Mouse (Mus musculus): ENCODE measurements at regions not wholly inside any gene's neighbourhood (a gene's known extent, or its start where the extent isn't known, plus 50 kb on each side); places are given as distances from the start of the nearest gene placed in this dataset.
A peak's percentile ranks its signal among the peaks of the same experiment; 100 is the strongest.

DNA sequence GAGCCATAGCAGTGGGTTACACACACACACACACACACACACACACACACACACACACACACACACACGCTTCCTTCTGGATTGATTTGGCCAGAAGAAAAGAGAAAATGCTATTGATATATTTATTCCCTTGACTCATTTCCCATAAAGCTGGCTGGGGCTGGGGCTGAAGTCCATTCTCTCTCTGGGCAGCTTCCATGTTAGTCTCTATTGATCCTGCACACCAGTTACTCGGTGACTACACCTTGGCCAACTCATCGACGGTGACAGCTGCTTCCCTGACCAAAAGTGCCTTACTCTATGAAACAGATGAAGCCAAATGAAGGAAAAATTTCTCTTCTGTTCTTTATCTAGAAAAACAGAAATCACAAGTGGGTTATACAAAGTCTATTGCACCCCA is 82.1 kb downstream of the Snx18 start:
- 89% methylated on average over 3 of the region's 4 CpGs for WGBS
- peaks cover 15% of the 10 kb centered on the region for H3K4me1 ChIP-seq
- H3K27ac ChIP-seq (replicated peaks), result no peak overlapping the region
- H3K9ac ChIP-seq, result no peak overlapping the region
- H3K27me3 ChIP-seq (replicated peaks), result no peaks in the 10 kb centered on the region
- ATAC-seq (ENCODE audit: extremely low read depth, insufficient number of reproducible peaks, low FRiP score, low TSS enrichment), result no peak
- no peaks in the 10 kb centered on the region for H3K9me3 ChIP-seq
- no peak overlapping the region for H3K4me3 ChIP-seq
- no peak overlapping the region for H3K4me2 ChIP-seq
- no peaks in the 10 kb centered on the region for H3K36me3 ChIP-seq

DNA sequence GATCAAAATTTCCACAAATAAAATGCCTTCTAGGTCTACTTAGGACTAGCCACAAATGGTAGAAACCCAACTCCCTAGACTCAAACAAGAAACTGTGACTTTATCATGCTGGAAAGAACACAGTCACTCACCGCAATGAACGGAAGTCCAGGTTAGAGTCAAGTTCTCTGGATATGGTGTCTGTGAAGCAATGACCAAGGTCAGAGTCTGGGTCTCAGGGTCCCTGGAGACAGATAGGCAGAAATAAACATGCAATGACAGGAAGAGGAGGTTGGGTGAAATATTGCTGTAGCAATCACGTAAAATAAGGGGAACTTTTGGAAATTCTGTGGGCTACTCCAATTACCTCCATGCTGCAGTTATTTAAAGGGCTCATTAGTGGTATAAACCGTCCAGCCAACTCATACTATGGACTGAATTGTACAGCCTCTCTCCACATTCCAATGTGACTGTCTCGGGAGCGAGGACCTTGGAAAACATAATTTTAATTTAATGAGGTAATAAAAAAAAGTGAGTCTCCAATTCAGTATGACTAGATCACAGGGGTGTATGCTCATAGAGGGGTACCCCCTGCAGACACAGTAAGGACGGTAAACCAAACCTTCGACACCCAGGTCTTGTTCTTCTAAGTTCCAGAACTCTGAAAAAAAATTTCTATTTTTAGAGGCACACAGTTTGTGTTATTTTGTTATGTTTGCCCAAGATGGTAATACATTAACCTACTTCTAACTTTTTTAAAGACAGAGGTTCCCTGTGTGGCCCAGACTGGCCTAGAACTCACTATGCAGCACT is 83.5 kb downstream of the Snx18 start:
- peaks cover 15% of the 10 kb centered on the region for H3K4me1 ChIP-seq
- H3K9ac ChIP-seq, result no peak overlapping the region
- no peak overlapping the region for H3K4me3 ChIP-seq
- H3K4me2 ChIP-seq, result no peak overlapping the region
- H3K27ac ChIP-seq (replicated peaks), result no peak overlapping the region
- WGBS, result 88% methylated on average over 8 of the region's 8 CpGs
- no peaks in the 10 kb centered on the region for H3K27me3 ChIP-seq (replicated peaks)
- no peaks in the 10 kb centered on the region for H3K9me3 ChIP-seq
- H3K36me3 ChIP-seq, result no peaks in the 10 kb centered on the region
- no peak for ATAC-seq (ENCODE audit: extremely low read depth, insufficient number of reproducible peaks, low FRiP score, low TSS enrichment)

DNA sequence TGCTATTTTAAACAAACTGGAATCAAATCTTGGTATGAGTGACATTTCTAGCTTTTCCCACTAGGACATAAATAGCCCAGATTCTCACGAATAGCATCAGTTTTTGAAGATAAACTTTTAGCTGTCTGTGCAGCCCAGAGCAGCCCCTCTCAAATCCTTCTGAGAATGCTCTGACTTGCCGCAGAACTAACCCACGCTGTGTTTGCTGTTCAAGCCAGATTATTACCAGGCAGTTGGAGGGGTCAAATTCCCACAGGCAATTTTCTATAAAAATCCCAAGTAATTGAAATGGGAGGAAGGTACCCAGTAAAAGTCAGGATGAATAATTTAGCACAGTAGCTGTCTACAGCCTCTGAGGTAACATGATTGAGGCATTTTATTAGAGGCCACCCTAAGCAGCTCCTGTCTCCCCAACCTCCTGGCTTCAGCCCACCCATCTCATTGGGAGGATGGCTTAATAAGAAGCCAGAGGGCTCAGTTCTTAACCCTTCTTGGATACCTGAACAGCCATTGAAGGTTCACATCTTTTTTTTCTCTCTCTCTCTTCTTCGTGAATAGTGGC is 84.4 kb downstream of the Snx18 start:
- ATAC-seq (ENCODE audit: extremely low read depth, insufficient number of reproducible peaks, low FRiP score, low TSS enrichment), result no peak
- Histone ChIP-seq H3K4me3 (no peak overlapping the region), H3K4me2 (no peak overlapping the region), H3K9ac (no peak overlapping the region), H3K4me1 (peaks cover 15% of the 10 kb centered on the region), H3K27ac (replicated peaks) (no peak overlapping the region), H3K9me3 (no peaks in the 10 kb centered on the region), H3K36me3 (no peaks in the 10 kb centered on the region), H3K27me3 (replicated peaks) (no peaks in the 10 kb centered on the region)
- WGBS, result 58% methylated on average over 4 of the region's 4 CpGs

DNA sequence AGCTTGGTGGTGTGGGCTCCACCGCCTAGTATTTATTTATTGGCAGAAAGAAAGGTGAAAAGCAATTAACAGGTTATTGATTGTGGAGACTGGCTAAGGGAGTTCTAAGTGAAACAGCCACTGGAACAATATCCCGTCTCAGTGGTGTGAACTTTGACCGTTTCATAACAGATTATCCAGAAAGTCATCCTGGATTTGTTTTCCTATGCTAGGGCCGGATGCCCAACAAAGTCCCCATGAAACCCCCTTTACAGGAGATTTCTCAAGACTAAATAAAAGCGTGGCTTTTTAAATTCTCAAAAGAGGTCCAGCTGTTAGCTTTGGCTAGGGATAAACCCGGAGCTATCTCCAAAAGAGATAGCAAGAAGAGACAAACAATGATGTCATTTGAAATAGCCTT is 91.4 kb downstream of the Snx18 start:
- H3K9me3 ChIP-seq, result no peaks in the 10 kb centered on the region
- no peaks in the 10 kb centered on the region for H3K36me3 ChIP-seq
- 0 out of 2 replicates have a peak overlapping the region, but pooled peaks have one; percentile 24 for H3K27ac ChIP-seq (replicated peaks)
- no peak overlapping the region for H3K9ac ChIP-seq
- no peak for ATAC-seq (ENCODE audit: extremely low read depth, insufficient number of reproducible peaks, low FRiP score, low TSS enrichment)
- H3K4me1 ChIP-seq, result peaks cover 14% of the 10 kb centered on the region
- no peak overlapping the region for H3K4me3 ChIP-seq
- 49% methylated on average over 6 of the region's 6 CpGs for WGBS
- H3K4me2 ChIP-seq, result no peak overlapping the region
- no peaks in the 10 kb centered on the region for H3K27me3 ChIP-seq (replicated peaks)

DNA sequence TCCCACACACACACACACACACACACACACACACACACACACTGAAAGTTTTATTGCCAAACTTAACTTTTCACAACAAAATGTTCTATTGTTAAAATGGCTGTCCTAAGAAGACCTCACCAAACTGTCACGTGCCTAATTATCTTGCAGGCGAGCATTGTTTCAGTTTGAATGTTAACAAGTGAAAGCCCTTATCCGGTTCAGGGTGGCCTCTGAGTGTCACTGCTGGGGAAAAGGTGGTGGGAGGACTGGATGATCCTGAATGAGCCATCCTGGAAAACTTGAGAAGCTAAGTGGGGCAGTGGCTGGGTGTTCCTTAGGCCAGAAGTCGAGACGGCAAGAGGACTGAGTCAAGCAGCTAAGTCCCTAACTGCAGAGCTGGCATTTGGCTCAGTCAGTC is 94.9 kb downstream of the Snx18 start:
- H3K27ac ChIP-seq (replicated peaks), result no peak overlapping the region
- H3K4me1 ChIP-seq, result peaks cover 14% of the 10 kb centered on the region
- ATAC-seq (ENCODE audit: extremely low read depth, insufficient number of reproducible peaks, low FRiP score, low TSS enrichment), result no peak
- no peaks in the 10 kb centered on the region for H3K9me3 ChIP-seq
- no peak overlapping the region for H3K4me3 ChIP-seq
- 55% methylated on average over 5 of the region's 5 CpGs for WGBS
- H3K4me2 ChIP-seq, result no peak overlapping the region
- H3K9ac ChIP-seq, result no peak overlapping the region
- H3K36me3 ChIP-seq, result no peaks in the 10 kb centered on the region
- H3K27me3 ChIP-seq (replicated peaks), result no peaks in the 10 kb centered on the region

DNA sequence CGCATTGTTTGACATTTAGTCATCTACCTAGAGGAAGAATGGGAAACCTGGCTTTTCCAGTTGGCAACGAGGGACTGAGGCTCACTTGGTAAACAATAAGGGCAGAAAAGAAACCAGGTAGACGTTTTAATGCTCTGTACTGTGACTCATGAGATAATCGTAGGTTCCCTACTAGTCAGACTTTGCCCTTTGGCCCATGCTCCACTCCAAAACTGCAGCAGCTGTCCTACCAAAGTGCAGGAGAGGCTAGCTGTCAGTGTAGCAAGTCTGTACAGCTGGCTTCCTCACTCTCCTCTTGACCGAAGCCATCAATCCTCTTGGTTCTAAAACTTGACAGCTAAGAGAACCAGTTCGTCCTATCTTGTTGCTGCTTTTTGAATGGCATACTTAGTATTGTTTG is 100.2 kb downstream of the Snx18 start:
- no peak overlapping the region for H3K27ac ChIP-seq (replicated peaks)
- no peak overlapping the region for H3K4me2 ChIP-seq
- no peak overlapping the region for H3K4me3 ChIP-seq
- ATAC-seq (ENCODE audit: extremely low read depth, insufficient number of reproducible peaks, low FRiP score, low TSS enrichment), result no peak
- H3K9ac ChIP-seq, result no peak overlapping the region
- H3K4me1 ChIP-seq, result peaks cover 13% of the 10 kb centered on the region; the same call in 1 of the 2 replicates
- no peaks in the 10 kb centered on the region for H3K27me3 ChIP-seq (replicated peaks)
- H3K36me3 ChIP-seq, result no peaks in the 10 kb centered on the region
- H3K9me3 ChIP-seq, result no peaks in the 10 kb centered on the region
- 73% methylated on average over 6 of the region's 6 CpGs for WGBS

DNA sequence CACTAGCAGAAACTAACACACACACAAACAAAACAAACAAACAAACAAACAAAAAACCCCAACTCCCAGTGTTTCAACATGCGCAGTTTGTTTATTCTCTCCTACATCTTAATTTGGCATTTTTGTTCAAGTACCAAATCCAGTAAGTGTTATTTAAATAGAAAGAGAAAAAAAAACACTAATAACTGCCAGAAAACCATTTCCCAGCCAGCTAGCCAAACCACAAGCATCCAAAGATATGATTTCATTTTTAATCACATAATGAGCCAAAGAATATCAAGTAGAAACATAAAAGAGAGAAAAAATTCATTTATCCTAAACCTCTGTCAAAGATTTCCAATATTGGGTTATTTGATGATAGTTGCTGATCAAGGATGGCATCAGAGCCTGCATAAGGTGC is 102.3 kb downstream of the Snx18 start:
- H3K36me3 ChIP-seq, result no peaks in the 10 kb centered on the region
- H3K4me1 ChIP-seq, result peaks cover 13% of the 10 kb centered on the region; the same call in 1 of the 2 replicates
- ATAC-seq (ENCODE audit: extremely low read depth, insufficient number of reproducible peaks, low FRiP score, low TSS enrichment), result no peak
- no peak overlapping the region for H3K4me2 ChIP-seq
- H3K4me3 ChIP-seq, result no peak overlapping the region
- no peak overlapping the region for H3K27ac ChIP-seq (replicated peaks)
- no peaks in the 10 kb centered on the region for H3K27me3 ChIP-seq (replicated peaks)
- WGBS, result 93% methylated on average over 1 of the region's 1 CpGs
- H3K9ac ChIP-seq, result no peak overlapping the region
- H3K9me3 ChIP-seq, result no peaks in the 10 kb centered on the region

DNA sequence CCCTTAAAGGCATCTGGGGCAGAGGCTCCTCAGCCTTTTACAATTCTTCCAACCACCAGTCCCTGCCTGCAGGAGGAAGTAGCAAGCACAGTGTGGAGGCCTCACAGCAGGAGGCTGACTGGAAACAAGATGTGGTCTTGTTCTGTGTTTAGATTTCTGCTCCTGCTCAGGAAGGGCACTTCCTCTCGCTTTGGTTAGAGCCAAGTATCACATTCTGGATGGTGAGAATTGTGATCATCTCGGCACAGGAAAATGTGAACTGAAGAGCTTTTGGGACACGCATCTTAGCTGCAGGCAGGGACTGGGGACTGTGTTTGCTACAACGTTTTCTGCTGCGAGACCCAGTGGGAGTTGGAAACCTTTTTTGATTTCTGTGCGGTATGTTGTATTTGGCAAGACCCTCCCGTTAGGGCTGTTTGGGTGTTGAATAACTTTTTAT is 103.2 kb downstream of the Snx18 start:
- Histone ChIP-seq H3K4me2 (peak overlapping the region; percentile 22; the same call in 1 of the 2 replicates), H3K4me1 (peaks cover 13% of the 10 kb centered on the region; the same call in 1 of the 2 replicates)

DNA sequence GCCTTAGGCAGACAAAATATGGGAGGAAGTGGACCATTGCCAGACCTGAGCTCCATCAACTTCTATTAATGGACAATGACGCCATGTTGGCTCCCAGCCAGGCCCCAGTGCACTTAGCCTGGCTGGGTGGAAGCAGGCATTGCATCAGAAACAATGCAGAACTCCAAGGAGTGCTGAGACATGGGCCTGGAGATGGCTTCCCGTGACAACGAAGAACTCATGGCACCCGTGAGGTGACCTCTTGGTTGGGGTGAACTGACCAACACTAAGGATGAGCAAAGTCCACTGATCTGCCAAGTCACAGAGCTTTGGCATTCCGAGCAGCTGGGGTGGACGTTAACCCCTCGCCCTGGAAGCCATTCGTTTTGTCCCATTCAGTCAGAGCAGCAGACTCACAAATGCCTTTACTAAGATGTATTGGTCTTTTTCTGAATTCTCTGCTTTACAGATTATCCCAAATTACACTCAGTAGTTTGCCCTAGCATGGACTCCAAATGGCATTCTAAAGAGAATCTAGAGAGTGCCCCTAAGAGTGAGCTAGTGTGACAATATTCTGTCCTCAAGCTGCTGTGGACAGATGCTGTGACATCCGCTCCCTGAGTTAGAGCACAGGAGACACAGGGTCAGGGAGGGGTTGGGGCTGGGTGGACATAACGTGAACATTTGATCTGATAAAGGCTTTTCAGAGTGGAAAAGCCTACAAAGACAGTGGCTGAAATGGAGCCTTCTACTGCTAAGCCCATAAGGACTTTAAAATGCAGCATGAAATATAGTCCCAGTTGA is 108.8 kb downstream of the Snx18 start:
- Histone ChIP-seq H3K4me3 (no peak overlapping the region), H3K36me3 (no peaks in the 10 kb centered on the region), H3K9ac (peak overlapping the region; percentile 54; the same call in 1 of the 2 replicates), H3K27ac (replicated peaks) (peak overlapping the region; percentile 88), H3K4me1 (peaks cover 24% of the 10 kb centered on the region), H3K9me3 (no peaks in the 10 kb centered on the region), H3K27me3 (replicated peaks) (no peaks in the 10 kb centered on the region), H3K4me2 (peak overlapping the region; percentile 8; the same call in 1 of the 2 replicates)
- peak; percentile 73 for ATAC-seq (ENCODE audit: extremely low read depth, insufficient number of reproducible peaks, low FRiP score, low TSS enrichment)
- 41% methylated on average over 10 of the region's 10 CpGs for WGBS

More for the DNA sequence above, 103.2 kb downstream of the Snx18 start:
- Histone ChIP-seq H3K4me3 (no peak overlapping the region), H3K9me3 (no peaks in the 10 kb centered on the region), H3K27me3 (replicated peaks) (no peaks in the 10 kb centered on the region), H3K9ac (peak overlapping the region; percentile 2; the same call in 1 of the 2 replicates), H3K36me3 (no peaks in the 10 kb centered on the region), H3K27ac (replicated peaks) (peak overlapping the region; percentile 73)
- WGBS, result 24% methylated on average over 7 of the region's 7 CpGs
- ATAC-seq (ENCODE audit: extremely low read depth, insufficient number of reproducible peaks, low FRiP score, low TSS enrichment), result no peak

DNA sequence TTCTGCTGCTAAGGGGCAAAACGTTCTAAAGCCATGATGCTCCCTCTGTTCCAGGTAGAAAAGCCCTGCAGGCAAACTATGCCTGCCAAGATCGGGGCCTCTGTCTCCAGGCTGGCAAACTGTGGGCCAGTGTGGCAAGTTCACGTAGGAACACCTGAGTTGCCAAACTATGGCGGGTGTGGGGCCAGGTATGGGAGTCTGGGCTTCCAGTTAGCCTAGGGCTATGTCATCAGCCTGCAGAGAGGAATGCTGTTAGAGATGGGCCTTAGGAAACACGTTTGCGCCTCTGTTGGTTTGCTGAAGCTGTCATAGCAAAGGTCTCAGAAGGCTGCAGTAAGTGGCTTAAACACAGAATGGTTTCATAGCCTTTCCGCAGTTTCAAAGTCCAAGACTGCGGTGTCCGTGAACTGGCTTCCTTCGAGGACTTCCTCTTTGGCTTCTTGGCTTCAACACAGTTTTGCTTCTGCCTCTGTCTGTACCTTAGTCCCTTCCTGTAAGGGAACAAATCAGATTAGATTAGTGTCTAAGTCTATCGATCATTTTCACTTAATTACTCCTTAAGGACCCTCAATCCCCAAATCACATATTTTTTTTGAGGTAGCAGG is 110.1 kb downstream of the Snx18 start:
- Histone ChIP-seq H3K9ac (no peak overlapping the region), H3K27ac (replicated peaks) (0 out of 2 replicates have a peak overlapping the region, but pooled peaks have one; percentile 88), H3K4me3 (no peak overlapping the region), H3K27me3 (replicated peaks) (no peaks in the 10 kb centered on the region), H3K9me3 (no peaks in the 10 kb centered on the region), H3K4me1 (peaks cover 21% of the 10 kb centered on the region), H3K4me2 (no peak overlapping the region), H3K36me3 (no peaks in the 10 kb centered on the region)
- WGBS, result 78% methylated on average over 11 of the region's 11 CpGs
- no peak for ATAC-seq (ENCODE audit: extremely low read depth, insufficient number of reproducible peaks, low FRiP score, low TSS enrichment)

DNA sequence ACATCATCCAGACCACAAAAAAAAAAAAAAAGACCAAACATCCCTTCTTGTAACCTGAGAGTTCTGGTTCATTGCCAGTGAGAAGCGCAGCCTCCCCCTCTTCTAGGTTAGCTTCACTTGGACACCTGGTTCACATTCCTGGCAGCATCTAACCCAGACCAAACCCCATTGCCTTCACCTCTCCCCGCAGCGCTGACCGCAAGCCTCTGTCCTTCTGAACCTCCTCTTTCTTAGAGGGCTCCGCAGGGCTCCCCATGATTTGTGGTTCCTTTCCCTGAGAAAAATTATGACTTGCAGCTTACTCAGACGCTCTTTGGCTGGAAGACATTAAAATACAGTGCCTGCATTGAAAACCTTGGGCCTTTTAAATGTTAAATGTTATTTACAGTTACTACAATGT is 115.8 kb downstream of the Snx18 start:
- H3K27ac ChIP-seq (replicated peaks), result no peak overlapping the region
- H3K9me3 ChIP-seq, result no peaks in the 10 kb centered on the region
- H3K4me2 ChIP-seq, result no peak overlapping the region
- WGBS, result 89% methylated on average over 6 of the region's 6 CpGs
- H3K4me1 ChIP-seq, result peaks cover 4% of the 10 kb centered on the region; the same call in 1 of the 2 replicates
- H3K4me3 ChIP-seq, result no peak overlapping the region
- H3K27me3 ChIP-seq (replicated peaks), result no peaks in the 10 kb centered on the region
- ATAC-seq (ENCODE audit: extremely low read depth, insufficient number of reproducible peaks, low FRiP score, low TSS enrichment), result no peak
- no peak overlapping the region for H3K9ac ChIP-seq
- H3K36me3 ChIP-seq, result no peaks in the 10 kb centered on the region
